Comparison of ENCODE assay signal across 25 mouse cellular contexts in genomic region chr10:84003601-84004149, GRCm38 (mm10).
A peak's percentile ranks its signal among the peaks of the same experiment; 100 is the strongest.
DNase-seq lines count a peak whose midpoint lies in the region; ATAC-seq and TF ChIP-seq lines count a peak whose summit lies in the region.
"Had no signal": no experiment of that assay in that cellular context is flagged by ENCODE, and none has a peak within 500 bp of the region (broad histone marks: within the 10 kb centered on the region; RNA-seq: fewer than 3 reads in every experiment).

No protein-coding gene starts in this region.

- H3K4me2 ChIP-seq in lung, embryonic 14.5 days: no peak overlapping the region
- H3K4me2 ChIP-seq in embryonic facial prominence, embryonic 15.5 days (replicated peaks): no peak overlapping the region
- H3K4me2 ChIP-seq in limb, embryonic 12.5 days: no peak overlapping the region
- no peak overlapping the region for H3K4me2 ChIP-seq in liver, postnatal 0 days (ENCODE audit: low read depth, low read length)
- H3K4me2 ChIP-seq: forebrain, embryonic 15.5 days; hindbrain, embryonic 12.5 days; midbrain, embryonic 15.5 days; neural tube, embryonic 13.5 days had no signal

- no peak overlapping the region for H3K27ac ChIP-seq in heart, embryonic 10.5 days
- no peak overlapping the region for H3K27ac ChIP-seq in lung, embryonic 14.5 days (ENCODE audit: low read depth)
- H3K27ac ChIP-seq in embryonic facial prominence, embryonic 15.5 days (replicated peaks): peak overlapping the region; percentile 65; the same call in 1 of the 2 replicates
- 0 out of 2 replicates have a peak overlapping the region, but pooled peaks have one; percentile 2 for H3K27ac ChIP-seq in limb, embryonic 12.5 days
- no peak overlapping the region for H3K27ac ChIP-seq in liver, postnatal 0 days (ENCODE audit: low read depth)
- H3K27ac ChIP-seq: forebrain, embryonic 15.5 days; heart, adult 2 months; hindbrain, embryonic 12.5 days; left cerebral cortex, adult 2 months; liver, embryonic 14.5 days; macrophage; midbrain, embryonic 15.5 days; neural tube, embryonic 13.5 days had no signal

- no peaks in the 10 kb centered on the region for H3K36me3 ChIP-seq in heart, embryonic 10.5 days
- H3K36me3 ChIP-seq in lung, embryonic 14.5 days (ENCODE audit: insufficient read depth): no peaks in the 10 kb centered on the region
- H3K36me3 ChIP-seq in embryonic facial prominence, embryonic 15.5 days: no peaks in the 10 kb centered on the region
- H3K36me3 ChIP-seq in limb, embryonic 12.5 days: no peaks in the 10 kb centered on the region
- H3K36me3 ChIP-seq in liver, postnatal 0 days (replicated peaks; ENCODE audit: insufficient read depth, low read length): no peaks in the 10 kb centered on the region
- H3K36me3 ChIP-seq: forebrain, embryonic 15.5 days; hindbrain, embryonic 12.5 days; midbrain, embryonic 15.5 days; neural tube, embryonic 13.5 days had no signal

- peak; percentile 29 for DNase-seq in heart, adult 11 months
- DNase-seq in heart, embryonic 10.5 days (ENCODE audit: low spot score): no peak
- DNase-seq in lung, embryonic 14.5 days: peak; percentile 35
- no peak for DNase-seq in lung, postnatal 25 days (ENCODE audit: low spot score)
- no peak for DNase-seq in liver, postnatal 0 days
- DNase-seq in embryo, embryonic 10.5 days (ENCODE audit: low spot score): no peak
- DNase-seq: adrenal gland, postnatal 25 days; cerebellum, adult 9-10 months; gastrocnemius, postnatal 25 days; heart, adult 2 months; retina, postnatal 1 day; right cerebral cortex, postnatal 25 days; spleen, adult 18-20 months; thymus, postnatal 25 days had no signal

- no peaks in the 10 kb centered on the region for H3K27me3 ChIP-seq in heart, embryonic 10.5 days (ENCODE audit: insufficient read depth, poor library complexity, severe bottlenecking)
- H3K27me3 ChIP-seq in lung, embryonic 14.5 days (ENCODE audit: insufficient read depth, low read length): no peaks in the 10 kb centered on the region
- no peaks in the 10 kb centered on the region for H3K27me3 ChIP-seq in embryonic facial prominence, embryonic 15.5 days
- H3K27me3 ChIP-seq in limb, embryonic 12.5 days: no peaks in the 10 kb centered on the region
- no peaks in the 10 kb centered on the region; the same call in 1 of the 2 replicates for H3K27me3 ChIP-seq in liver, postnatal 0 days (ENCODE audit: insufficient read depth, low read length)
- H3K27me3 ChIP-seq: forebrain, embryonic 15.5 days; hindbrain, embryonic 12.5 days; midbrain, embryonic 15.5 days; neural tube, embryonic 13.5 days had no signal

- H3K9ac ChIP-seq in lung, embryonic 14.5 days: no peak overlapping the region
- no peak overlapping the region for H3K9ac ChIP-seq in embryonic facial prominence, embryonic 15.5 days
- no peak overlapping the region for H3K9ac ChIP-seq in limb, embryonic 12.5 days (replicated peaks)
- H3K9ac ChIP-seq in liver, postnatal 0 days (replicated peaks): no peak overlapping the region
- H3K9ac ChIP-seq: forebrain, embryonic 15.5 days; hindbrain, embryonic 12.5 days; liver, embryonic 14.5 days; midbrain, embryonic 15.5 days; neural tube, embryonic 13.5 days had no signal

- no peak for TF ChIP-seq EP300 in liver, postnatal 0 days (IDR thresholded peaks at IDR 0.05; ENCODE audit: low read depth)

- no peak overlapping the region for H3K4me3 ChIP-seq in heart, embryonic 10.5 days
- no peak overlapping the region for H3K4me3 ChIP-seq in lung, embryonic 14.5 days (ENCODE audit: low read depth, low read length)
- H3K4me3 ChIP-seq in embryonic facial prominence, embryonic 15.5 days (replicated peaks): no peak overlapping the region
- H3K4me3 ChIP-seq in limb, embryonic 12.5 days (replicated peaks): no peak overlapping the region
- no peak overlapping the region for H3K4me3 ChIP-seq in liver, postnatal 0 days (ENCODE audit: low read depth, low read length)
- H3K4me3 ChIP-seq: forebrain, embryonic 15.5 days; heart, adult 2 months; hindbrain, embryonic 12.5 days; left cerebral cortex, adult 2 months; midbrain, embryonic 15.5 days; myocyte; neural tube, embryonic 13.5 days had no signal

- no peaks in the 10 kb centered on the region for H3K9me3 ChIP-seq in heart, embryonic 10.5 days
- H3K9me3 ChIP-seq in lung, embryonic 14.5 days (ENCODE audit: low read depth, low read length): no peaks in the 10 kb centered on the region
- H3K9me3 ChIP-seq in embryonic facial prominence, embryonic 15.5 days (replicated peaks): no peaks in the 10 kb centered on the region
- H3K9me3 ChIP-seq in limb, embryonic 12.5 days: no peaks in the 10 kb centered on the region
- no peaks in the 10 kb centered on the region for H3K9me3 ChIP-seq in liver, postnatal 0 days (ENCODE audit: low read length)
- H3K9me3 ChIP-seq: forebrain, embryonic 15.5 days; hindbrain, embryonic 12.5 days; midbrain, embryonic 15.5 days; neural tube, embryonic 13.5 days had no signal

- H3K4me1 ChIP-seq in heart, embryonic 10.5 days: peaks cover 3% of the 10 kb centered on the region; the same call in 1 of the 2 replicates
- H3K4me1 ChIP-seq in lung, embryonic 14.5 days (ENCODE audit: insufficient read depth): 0 out of 2 replicates have a peak, but pooled peaks cover 3% of the 10 kb centered on the region
- peaks cover 20% of the 10 kb centered on the region; the same call in 1 of the 2 replicates for H3K4me1 ChIP-seq in embryonic facial prominence, embryonic 15.5 days
- H3K4me1 ChIP-seq in limb, embryonic 12.5 days (replicated peaks): peaks cover 9% of the 10 kb centered on the region; the same call in 1 of the 2 replicates
- peaks cover 4% of the 10 kb centered on the region; the same call in 1 of the 2 replicates for H3K4me1 ChIP-seq in liver, postnatal 0 days (ENCODE audit: insufficient read depth)
- H3K4me1 ChIP-seq: forebrain, embryonic 15.5 days; midbrain, embryonic 15.5 days had no signal

- 84% methylated on average over 8 of the region's 8 CpGs for WGBS in heart, embryonic 10.5 days
- 51% methylated on average over 8 of the region's 8 CpGs for WGBS in lung, embryonic 14.5 days
- 39% methylated on average over 8 of the region's 8 CpGs for WGBS in embryonic facial prominence, embryonic 15.5 days
- 69% methylated on average over 8 of the region's 8 CpGs for WGBS in limb, embryonic 12.5 days
- 73% methylated on average over 8 of the region's 8 CpGs for WGBS in liver, postnatal 0 days (ENCODE audit: insufficient replicate concordance)

- TF ChIP-seq CTCF in lung, embryonic 14.5 days (IDR thresholded peaks at IDR 0.05; ENCODE audit: low read depth): no peak
- TF ChIP-seq CTCF in liver, postnatal 0 days (IDR thresholded peaks at IDR 0.05; ENCODE audit: low read depth): no peak

- no peak for ATAC-seq in lung, embryonic 14.5 days (ENCODE audit: insufficient read depth)
- ATAC-seq in embryonic facial prominence, embryonic 15.5 days (ENCODE audit: insufficient number of reproducible peaks, low FRiP score, low TSS enrichment, low read depth): no peak
- ATAC-seq in limb, embryonic 12.5 days (ENCODE audit: insufficient number of reproducible peaks, insufficient read depth, low FRiP score, low TSS enrichment, low read depth): no peak
- ATAC-seq in liver, postnatal 0 days: no peak
- ATAC-seq: CD4-positive, CD25-positive, alpha-beta regulatory T cell, adult 4 months; forebrain, embryonic 15.5 days; midbrain, embryonic 15.5 days had no signal

Comparison
In these comparisons a context has a peak if more than half of its experiments do, and no peak if none do; other contexts are left out.
1. DNase-seq: peak in heart, adult 11 months (single experiment) and lung, embryonic 14.5 days (single experiment); none in heart, embryonic 10.5 days (single experiment), lung, postnatal 25 days (single experiment), liver, postnatal 0 days (single experiment) and embryo, embryonic 10.5 days (single experiment).
2. H3K27ac ChIP-seq: peak in embryonic facial prominence, embryonic 15.5 days (single experiment) and limb, embryonic 12.5 days (single experiment); none in heart, embryonic 10.5 days (single experiment), lung, embryonic 14.5 days (single experiment) and liver, postnatal 0 days (single experiment).